Mouse (Mus musculus) yolk sac, embryonic 10.5 days (tissue): ENCODE results near the gene Kcnmb2.
A peak's percentile ranks its signal among the peaks of the same experiment; 100 is the strongest.

Experiments
- DNase-seq: peaks from one replicate; pipeline ENCODE4 v3.0.0-alpha.2; 2017; ENCODE audit warnings: low spot score

The Kcnmb2 gene

DNA sequence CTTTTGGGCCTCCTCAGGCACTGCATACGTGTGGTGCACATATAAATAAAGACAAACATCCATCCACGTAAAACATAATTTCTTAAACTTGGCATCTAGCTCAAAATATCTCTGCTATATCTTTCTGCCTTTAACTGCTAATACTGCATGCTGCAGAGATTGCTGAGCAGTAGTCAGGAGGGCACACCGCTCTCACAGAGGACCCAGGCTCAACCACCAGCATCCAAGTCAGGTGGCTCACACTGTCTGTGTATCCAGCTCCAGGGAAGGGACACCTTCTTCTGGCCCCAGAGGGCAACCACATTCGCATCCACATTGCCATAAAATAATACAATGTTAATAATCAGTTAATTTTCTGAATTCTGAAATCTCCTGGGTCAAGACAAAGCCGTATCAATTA lies 241.9 kb downstream of the Kcnmb2 start:
- DNase-seq = no peak

DNA sequence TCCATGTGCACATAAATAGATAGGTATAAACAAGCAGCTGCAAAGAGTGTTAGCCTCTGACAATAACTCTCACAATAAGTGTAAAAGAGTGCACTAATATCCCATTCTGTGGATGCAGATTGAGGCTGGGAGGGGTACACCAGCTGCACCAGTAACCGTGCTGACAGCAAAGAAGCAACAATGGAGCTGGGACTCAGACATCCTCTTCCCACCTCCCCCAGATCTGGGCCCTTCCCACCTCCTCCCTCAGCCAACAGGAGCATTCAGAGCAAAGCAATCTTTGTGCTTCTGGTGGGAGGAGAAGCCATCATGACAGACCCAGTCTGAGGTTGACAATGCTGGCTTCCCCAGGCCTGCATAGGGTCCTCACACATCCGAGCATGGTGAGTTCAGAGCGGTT lies 242.3 kb downstream of the Kcnmb2 start:
- no peak for DNase-seq

DNA sequence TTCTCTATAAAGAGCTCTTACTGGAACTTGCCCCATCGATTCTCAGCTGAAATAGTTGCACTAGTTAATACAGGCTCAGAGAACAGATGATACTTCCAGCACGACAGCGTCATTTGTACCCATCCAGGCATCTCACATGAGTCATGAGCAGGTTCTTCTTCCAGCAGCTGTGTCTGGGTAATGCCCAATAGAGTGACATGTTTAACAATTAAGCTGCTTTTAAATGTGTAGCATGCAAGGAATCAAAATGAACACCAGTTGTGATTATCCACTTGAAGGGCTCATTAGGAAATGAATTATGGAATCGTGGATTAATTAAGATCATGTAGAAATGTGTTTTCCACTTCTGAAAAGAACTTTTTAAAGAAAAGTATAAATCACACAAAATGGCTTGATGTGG lies 245.4 kb downstream of the Kcnmb2 start:
- no peak for DNase-seq

DNA sequence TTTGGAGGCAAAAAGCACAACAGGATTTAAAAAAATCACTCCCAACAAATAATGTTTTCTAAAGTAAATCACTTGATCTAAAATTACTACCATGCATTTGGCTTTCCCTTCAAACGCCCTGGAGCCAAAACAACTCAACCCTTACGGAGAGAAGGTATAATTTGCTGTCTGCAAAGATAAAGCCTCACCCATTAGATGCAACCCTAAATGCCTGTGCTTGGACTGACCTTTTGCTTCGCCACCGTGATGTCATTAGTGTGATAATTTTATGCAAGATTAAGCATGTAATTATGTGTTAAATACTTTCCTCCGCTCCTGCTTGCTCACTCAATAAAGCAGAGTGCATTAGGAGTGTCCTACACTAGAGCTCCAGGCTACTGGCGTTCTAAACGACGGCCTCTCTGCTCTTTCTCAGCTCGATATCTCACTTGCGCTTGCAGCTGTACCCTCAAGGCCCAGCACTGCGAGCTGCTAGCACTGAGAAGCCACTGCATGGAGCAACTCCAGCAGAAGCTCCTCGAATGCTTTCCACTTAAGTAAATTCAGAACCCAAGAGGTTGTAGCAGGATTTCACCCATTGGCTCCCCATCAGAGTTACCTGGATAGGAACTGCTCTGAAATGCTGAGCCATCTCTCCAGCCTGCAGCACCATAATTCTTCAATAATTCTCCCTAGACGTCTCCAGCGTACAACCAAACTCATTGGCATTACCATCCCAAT lies 247.7 kb downstream of the Kcnmb2 start:
- no peak for DNase-seq

DNA sequence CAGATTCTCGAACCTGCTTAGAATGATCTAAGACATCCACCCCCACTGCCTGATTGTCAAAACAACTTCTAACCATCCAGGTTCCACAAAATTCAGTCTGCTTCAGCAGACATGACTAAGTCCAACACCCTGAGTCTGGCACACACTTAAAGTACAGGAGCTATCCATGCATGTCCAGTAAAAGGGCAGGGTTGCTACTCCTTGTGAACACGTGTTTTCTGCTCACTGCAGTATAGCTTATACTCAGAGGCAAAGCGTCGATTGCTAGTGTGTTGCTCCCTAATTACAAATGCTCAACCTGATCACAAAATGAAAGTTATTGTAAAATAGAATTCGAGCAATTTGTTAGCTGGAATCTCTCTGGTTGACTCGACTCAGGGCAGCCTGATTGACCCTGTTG lies 278.2 kb downstream of the Kcnmb2 start:
- DNase-seq = no peak

DNA sequence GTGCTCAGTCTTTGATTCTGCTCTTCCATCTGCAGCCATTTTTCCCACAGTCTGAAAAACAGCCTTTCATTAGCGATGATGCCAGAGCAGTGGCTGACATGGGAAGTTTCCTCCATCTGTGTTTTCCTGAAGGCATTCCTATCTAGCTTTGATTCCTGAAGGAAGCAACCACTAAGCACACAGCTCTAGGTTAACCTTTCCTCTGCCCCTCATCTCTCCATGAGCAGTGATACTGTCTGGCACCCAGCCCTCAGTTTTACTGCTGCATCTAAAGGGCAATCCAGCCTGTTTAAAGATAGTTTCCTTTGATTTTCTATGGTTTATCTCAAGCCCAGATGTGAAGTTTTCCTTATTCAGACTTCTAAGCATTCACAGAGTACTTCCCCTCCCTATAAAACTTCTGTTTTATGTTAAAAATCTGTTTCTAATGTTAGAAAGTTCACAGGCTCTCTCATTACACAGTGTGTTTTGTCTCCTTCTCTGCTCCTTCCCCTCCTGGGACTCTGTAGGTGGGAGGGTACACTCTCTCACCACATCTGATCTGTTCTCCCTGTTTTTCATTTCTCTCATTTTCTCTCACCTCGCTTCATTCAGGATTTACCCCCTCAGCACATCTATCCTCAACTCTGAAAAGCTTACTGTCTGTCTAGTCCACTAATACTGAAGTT lies 283.7 kb downstream of the Kcnmb2 start:
- no peak for DNase-seq

DNA sequence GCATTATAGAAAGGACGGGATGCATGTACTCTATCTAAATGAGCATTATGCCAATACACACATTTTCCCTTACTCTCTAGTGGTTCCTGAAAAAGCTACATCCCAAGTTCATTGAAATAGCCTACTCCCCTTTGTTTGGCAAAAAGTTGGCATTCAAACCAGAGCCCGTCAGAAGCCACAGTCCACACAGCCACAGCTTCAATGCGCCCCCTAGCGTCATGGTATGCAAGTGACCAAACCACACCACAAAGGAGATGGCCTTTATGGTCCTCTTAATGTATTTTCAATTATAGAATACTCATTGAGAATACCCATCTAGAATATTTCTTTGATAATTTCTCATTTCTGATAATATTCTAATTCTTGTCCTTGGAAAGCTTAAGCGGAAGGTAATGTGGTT lies 286.2 kb downstream of the Kcnmb2 start:
- DNase-seq = peak; percentile 33

DNA sequence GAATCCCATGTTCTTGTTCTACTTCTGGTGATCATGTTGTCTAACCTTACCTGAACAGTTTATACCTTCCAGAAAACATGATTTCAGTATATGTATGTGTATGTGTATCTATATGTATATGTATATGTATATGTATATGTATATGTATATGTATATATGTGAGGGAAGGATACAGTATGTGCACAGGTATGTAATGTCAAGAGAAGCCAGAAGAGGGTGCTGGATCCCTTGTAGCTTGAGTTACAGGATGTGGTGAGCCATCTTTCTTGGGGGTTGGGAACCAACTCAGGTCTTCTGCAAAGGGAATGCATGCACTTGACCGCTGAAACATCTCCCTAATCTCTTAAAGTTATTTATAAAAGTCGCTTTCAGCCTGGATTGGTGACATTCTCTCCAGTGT lies 286.6 kb downstream of the Kcnmb2 start:
- no peak for DNase-seq

DNA sequence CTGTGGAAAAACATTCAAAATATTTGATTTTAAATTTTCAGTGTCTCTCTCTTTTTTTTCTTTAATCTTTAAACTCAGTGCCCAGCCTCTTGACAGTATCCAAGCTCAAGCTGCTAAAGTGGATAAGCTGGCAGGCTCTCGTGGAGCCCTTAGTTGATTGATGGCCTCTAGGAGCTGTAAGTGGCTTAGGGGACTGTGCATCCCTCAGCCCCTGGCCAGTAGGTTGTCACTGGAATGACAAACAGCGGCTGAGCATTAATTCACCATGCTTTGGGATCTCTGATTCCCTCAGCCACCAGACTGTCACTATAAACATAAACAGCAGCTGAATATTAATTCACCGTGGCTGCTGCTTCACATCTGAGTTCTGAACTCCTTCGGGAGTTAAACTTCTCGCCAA lies 287.6 kb downstream of the Kcnmb2 start:
- no peak for DNase-seq

DNA sequence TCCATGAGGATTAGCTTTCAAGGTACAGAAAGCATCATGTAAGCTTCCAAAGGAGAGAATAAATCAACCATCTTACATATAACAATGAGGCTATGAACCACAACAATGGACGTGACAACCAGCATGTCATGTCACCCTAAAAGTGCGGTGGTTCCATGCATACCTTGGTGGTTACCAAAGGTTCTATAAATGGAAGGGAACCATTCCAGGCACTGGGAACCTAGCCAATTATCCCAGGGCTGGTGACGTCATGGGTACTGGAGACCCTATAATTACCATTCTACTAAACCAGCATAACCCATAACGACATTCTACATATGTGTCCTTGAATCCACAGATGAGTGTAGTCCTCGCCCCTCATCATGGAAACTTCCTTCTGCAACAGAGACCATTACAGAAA lies 291.7 kb downstream of the Kcnmb2 start:
- DNase-seq = no peak

DNA sequence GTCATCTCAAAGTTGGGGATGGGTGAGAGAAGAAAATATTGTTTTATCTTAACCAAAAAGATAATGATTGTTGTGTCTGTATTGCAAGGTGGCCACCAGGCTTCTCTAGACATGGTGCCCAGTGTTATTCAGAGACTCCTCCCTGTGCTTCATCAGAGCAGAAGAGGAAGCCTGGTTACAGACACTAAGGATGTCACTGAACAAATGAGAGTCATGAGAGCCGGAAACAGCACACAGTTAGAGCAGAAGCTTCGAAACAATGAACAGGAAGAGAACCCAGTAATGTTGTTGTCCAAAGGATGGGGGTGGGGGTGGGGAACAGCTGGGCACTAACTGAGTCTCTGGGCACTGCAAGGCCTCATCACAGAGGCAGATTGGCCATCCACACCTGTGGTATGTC lies 324.4 kb downstream of the Kcnmb2 start:
- DNase-seq = no peak

DNA sequence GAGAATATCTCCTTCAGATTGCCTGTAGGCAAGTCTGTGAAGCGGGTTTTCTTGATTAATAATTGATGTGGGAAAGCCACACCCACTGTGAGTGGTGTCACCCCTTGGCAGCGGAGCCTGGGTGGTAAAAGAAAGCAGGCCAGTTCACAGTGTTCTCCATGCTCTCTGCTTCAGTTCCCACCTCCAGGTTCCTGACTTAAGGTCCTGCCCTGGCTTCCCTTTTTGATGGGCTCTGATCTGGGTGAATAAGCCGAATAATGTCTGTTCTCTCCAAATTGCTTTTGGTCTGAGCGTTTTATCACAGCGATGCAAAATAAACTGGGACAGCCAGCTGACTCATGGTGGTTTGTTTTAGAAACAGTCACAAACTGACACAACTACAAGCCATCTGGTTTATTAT lies 334.5 kb downstream of the Kcnmb2 start:
- DNase-seq = no peak
